Mouse (Mus musculus): ENCODE results near the gene 1810049J17Rik. TPM values are rescaled to one million over a fixed set of nuclear protein-coding genes. Genes with fewer than 3 reads are reported as not detected.

1810049J17Rik gene
- polyA plus RNA-seq, 1 experiment from 2014 or later, result 0.39 TPM

Other genes starting within 250 kb of the 1810049J17Rik start
- 101 and 105 TPM in 2 replicates for gene Zfr, start 204.1 kb downstream of the 1810049J17Rik start, polyA plus RNA-seq (2015; fragmentation: Nextera tagmentation; extraction: Ambion mirVana)
- 14.9 and 18.8 TPM in 2 replicates for gene Mtmr12, start 116.9 kb downstream of the 1810049J17Rik start, polyA plus RNA-seq (2015; fragmentation: Nextera tagmentation; extraction: Ambion mirVana)
- 91.3 and 91.4 TPM in 2 replicates for gene Golph3, start 449 bp downstream of the 1810049J17Rik start, polyA plus RNA-seq (2015; fragmentation: Nextera tagmentation; extraction: Ambion mirVana)